Mouse (Mus musculus): ENCODE data around the gene Dcaf10. TPM values are rescaled to one million over a fixed set of nuclear protein-coding genes. Genes with fewer than 3 reads are reported as not detected.

The Dcaf10 gene
- total RNA-seq, 2 experiments from 2014 or later: 16.1 to 16.9 TPM

DNA sequence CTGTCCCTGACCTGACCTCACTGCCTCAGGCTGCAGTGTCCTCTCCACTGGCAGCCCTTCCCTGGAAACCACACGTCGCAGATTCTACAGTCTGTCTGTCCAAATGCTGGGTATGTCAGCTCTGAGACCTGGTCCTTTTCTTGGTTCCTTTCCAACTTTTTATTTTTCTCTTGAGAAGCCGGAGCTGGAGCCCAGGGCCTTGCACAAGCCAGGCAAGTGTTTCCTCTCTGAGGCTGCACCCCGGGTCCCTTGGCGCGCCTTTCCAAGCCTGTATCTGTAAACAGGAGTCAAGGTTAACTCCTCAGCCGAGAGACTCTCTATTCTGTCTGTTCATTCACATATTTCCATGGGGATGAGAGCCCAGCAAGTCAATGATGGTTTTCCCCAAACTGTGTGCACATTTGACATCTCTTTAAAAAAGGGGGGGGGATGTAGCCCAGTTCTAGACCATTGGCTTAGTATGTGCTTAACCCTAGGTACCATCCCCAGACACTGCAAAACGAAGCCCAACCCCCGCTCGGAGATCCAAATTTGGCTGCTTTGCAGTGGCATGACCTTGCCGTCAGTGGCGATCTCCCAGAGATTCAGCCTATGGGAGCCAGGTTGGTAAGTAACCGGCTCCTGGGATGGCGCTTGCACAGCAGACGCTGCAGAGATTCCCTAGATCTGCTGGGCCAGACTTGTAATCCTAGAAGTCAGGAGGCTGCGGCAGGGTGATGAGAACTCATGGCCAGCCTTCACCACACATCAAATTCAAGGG, 70.7 kb downstream of the Dcaf10 start:
- Histone ChIP-seq H3K27ac (no peak overlapping the region), H3K4me3 (no peak overlapping the region)
- TF ChIP-seq CTCF (conservative IDR thresholded peaks at IDR 0.05): no peak
- no peak for DNase-seq (ENCODE audit: low spot score in 2 of 2)

DNA sequence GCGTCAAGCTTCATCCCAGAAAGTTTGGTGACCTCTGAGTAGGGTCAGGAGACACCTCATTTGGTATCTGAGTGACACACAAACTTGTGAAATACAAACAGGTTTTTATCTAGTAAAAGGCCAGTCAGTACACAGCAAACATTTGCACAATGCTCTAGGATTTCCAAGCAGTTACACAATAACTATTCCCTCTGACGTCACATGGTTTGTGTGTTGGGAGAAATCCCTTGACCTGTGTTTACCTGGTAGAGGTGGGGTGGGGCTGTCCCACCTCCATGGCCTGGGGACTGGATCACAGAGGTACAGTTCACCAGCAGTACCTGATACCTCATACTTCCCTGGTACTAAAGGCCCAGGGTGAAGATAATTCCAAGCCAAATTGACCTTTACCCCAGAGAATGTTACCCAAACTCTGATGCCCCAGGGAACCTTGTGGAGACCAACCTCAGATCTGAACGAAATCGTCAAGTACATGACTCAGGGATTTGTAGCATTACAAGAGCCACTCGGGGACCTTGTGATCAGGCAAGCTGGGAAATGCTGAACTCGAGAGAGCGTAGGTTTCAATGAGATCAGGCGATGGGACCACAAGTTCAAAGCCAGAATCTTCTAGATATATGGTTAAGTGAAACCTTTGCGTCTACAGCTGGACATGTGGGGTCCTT, 71.9 kb downstream of the Dcaf10 start:
- no peak for TF ChIP-seq CTCF (conservative IDR thresholded peaks at IDR 0.05)
- Histone ChIP-seq H3K4me3 (no peak overlapping the region), H3K27ac (no peak overlapping the region)
- DNase-seq (ENCODE audit: low spot score in 2 of 2): no peak

- TF ChIP-seq CTCF (conservative IDR thresholded peaks at IDR 0.05): no peak
These were observed 74.4 kb downstream of the Dcaf10 start for GRCm38 (mm10) chr4:45416314-45416713.

GRCm38 (mm10) chr4:45418229-45418950, 76.5 kb downstream of the Dcaf10 start:
- peak; percentile 54 to 72 for DNase-seq (ENCODE audit: low spot score in 2 of 2)
- peak overlapping the region; percentile 47; the same call in 1 of the 2 replicates for H3K27ac ChIP-seq
- peak; percentile 72 for TF ChIP-seq CTCF (conservative IDR thresholded peaks at IDR 0.05)
- peak overlapping the region; percentile 37; the same call in 1 of the 2 replicates for H3K4me3 ChIP-seq

More at GRCm38 (mm10) chr4:45416314-45416713, 74.4 kb downstream of the Dcaf10 start:
- Histone ChIP-seq H3K4me3 (no peak overlapping the region), H3K27ac (no peak overlapping the region)
- DNase-seq (ENCODE audit: low spot score in 2 of 2): no peak

GRCm38 (mm10) chr4:45419051-45419450, 77.2 kb downstream of the Dcaf10 start:
- DNase-seq (ENCODE audit: low spot score in 2 of 2): no peak
- no peak overlapping the region for H3K27ac ChIP-seq
- TF ChIP-seq CTCF (conservative IDR thresholded peaks at IDR 0.05): no peak
- H3K4me3 ChIP-seq: no peak overlapping the region

DNA sequence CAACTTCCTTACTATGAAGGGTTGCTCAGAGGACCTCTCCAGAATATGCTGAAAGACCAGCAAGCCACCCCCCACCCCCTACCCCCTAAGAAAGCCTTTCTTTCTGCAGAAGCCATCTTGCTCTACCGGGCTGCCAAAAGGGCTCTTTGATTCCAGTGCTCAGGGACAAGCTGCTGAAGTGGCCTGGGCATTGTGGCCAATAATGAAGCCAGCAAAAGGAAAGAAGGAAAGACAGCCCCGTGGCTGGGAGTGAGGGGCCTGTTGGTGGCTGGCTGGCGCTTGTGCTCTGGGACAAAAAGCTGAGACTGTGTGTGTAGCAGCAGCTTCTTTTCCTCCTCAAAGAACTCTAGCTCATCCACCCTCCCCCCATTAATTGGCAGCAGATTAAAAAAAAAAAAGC, 78.8 kb downstream of the Dcaf10 start:
- DNase-seq (ENCODE audit: low spot score in 2 of 2): no peak
- no peak for TF ChIP-seq CTCF (conservative IDR thresholded peaks at IDR 0.05)
- no peak overlapping the region for H3K27ac ChIP-seq
- no peak overlapping the region for H3K4me3 ChIP-seq

DNA sequence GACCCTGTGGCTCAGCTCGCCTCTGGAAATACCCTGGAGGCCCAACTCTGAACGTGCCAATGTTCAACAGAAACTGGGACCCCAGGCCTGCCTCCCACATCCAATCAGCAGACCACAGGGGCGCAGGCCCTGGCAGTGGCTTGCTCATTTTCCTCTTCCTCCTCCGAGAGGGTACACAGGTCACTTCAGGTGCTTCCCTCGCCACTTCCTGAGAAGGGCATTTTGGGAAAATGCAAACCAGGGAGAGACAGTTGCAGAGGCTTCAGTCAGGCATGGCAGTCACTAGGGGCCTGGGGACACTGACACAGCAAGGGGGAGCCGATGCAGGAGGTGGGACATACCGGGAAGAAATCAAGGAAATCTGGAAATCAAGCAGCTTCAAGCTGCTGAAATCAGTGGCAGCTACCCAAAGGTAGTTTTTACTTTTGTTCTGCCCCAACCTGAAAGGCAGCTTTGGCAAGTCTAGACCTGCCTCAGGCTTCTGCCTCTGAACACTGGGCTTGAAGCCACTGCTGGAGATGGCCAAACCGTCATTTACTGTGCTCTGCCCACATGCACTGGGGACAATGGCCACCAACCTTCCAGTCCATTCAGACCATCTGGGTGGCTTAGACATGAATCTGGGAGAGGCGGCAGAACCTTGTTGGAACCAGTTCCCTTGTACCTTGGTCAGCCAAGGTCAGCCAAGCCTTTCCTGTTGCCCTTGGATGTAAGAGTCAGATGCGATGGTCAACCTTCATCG, 79.8 kb downstream of the Dcaf10 start:
- no peak for DNase-seq (ENCODE audit: low spot score in 2 of 2)
- H3K4me3 ChIP-seq: no peak overlapping the region
- peak overlapping the region; percentile 11; the same call in 1 of the 2 replicates for H3K27ac ChIP-seq
- TF ChIP-seq CTCF (conservative IDR thresholded peaks at IDR 0.05): no peak

DNA sequence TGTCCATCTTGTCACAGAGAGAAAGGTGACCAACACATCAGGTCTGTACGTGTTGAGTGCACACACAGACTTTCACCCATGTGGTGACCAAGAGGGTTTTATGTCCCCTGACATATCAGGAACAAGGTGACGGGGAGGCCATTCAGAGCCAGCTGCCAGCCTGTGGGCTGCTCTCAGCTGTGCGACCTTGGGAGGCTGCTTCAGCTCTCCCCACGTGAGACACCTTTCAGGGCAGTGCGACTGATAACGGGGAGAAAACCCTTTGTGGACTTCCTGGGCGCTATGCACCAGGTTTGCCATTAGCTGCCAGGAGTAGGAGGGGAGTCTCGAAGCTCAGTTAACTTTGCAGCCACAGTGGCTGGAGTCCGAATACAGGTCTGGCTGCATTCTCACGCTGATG, 80.7 kb downstream of the Dcaf10 start:
- H3K27ac ChIP-seq: no peak overlapping the region
- no peak overlapping the region for H3K4me3 ChIP-seq
- TF ChIP-seq CTCF (conservative IDR thresholded peaks at IDR 0.05): no peak
- DNase-seq (ENCODE audit: low spot score in 2 of 2): no peak

- Histone ChIP-seq H3K27ac (no peak overlapping the region), H3K4me3 (no peak overlapping the region)
- no peak for TF ChIP-seq CTCF (conservative IDR thresholded peaks at IDR 0.05)
- no peak for DNase-seq (ENCODE audit: low spot score in 2 of 2)
These were observed 81.5 kb downstream of the Dcaf10 start for GRCm38 (mm10) chr4:45423406-45423805.

GRCm38 (mm10) chr4:45426724-45427457, 85.0 kb downstream of the Dcaf10 start:
- no peak for DNase-seq (ENCODE audit: low spot score in 2 of 2)
- H3K4me3 ChIP-seq: no peak overlapping the region
- TF ChIP-seq CTCF (conservative IDR thresholded peaks at IDR 0.05): peak; percentile 62
- H3K27ac ChIP-seq: no peak overlapping the region

Small RNA genes lying within 50 kb of the gene (microRNA-seq; reads per million reads assigned to microRNA genes)
- 0 reads per million in 2 experiments for gene Gm25692

Other genes starting within 250 kb of the Dcaf10 start
- gene Tomm5, start 234.0 kb upstream of the Dcaf10 start, total RNA-seq (2021): 10 to 100 TPM; 58.4 to 67.6 TPM
- gene Frmpd1, start 157.2 kb upstream of the Dcaf10 start, total RNA-seq (2021): 10 to 100 TPM; 15.7 to 16.4 TPM
- 10 to 100 TPM; 13.8 to 16.1 TPM for gene Trmt10b, start 45.0 kb upstream of the Dcaf10 start, total RNA-seq (2021)
- gene Exosc3, start 631 bp downstream of the Dcaf10 start, total RNA-seq (2021): 10 to 100 TPM; 15.3 to 15.7 TPM
- 100 to 1,000 TPM; 141 to 144 TPM for gene Slc25a51, start 66.7 kb downstream of the Dcaf10 start, total RNA-seq (2021)
- gene Shb, start 190.4 kb downstream of the Dcaf10 start, total RNA-seq (2021): 10 to 100 TPM; 14.1 to 18.8 TPM